Mouse (Mus musculus) midbrain, postnatal 0 days (tissue): ENCODE data around the gene Doc2a. TPM values are rescaled to one million over a fixed set of nuclear protein-coding genes. Genes with fewer than 3 reads are reported as not detected.

Experiments used
- ATAC-seq: fragments of 200-750 bp; cut with Nextera tagmentation; 2 replicates; pipeline ENCODE4 v1.8.0; 2017; ENCODE audit warnings: moderate number of reproducible peaks, mild to moderate bottlenecking, moderate TSS enrichment, moderate library complexity; ENCODE audit not compliant: low FRiP score
- DNase-seq: peaks from one replicate; pipeline ENCODE4 v3.0.0-alpha.2; 2015; ENCODE audit warnings: low spot score
- H3K27ac ChIP-seq: fragments of 300-500 bp; sonication (generic); 2 replicates; pipeline ENCODE4 v1.5.1; 2014; ENCODE audit warnings: low read depth, mild to moderate bottlenecking, low read length, mixed read lengths
- H3K27me3 ChIP-seq: fragments of 300-500 bp; sonication (generic); 2 replicates; pipeline ENCODE4 v1.6.1; 2014; ENCODE audit warnings: low read length, control low read depth, mixed read lengths; ENCODE audit not compliant: insufficient read depth
- H3K36me3 ChIP-seq: fragments of 300-500 bp; sonication (generic); 2 replicates; pipeline ENCODE4 v1.6.1; 2014; ENCODE audit warnings: low read length, control low read depth, mixed read lengths; ENCODE audit not compliant: insufficient read depth
- H3K4me1 ChIP-seq: fragments of 300-500 bp; sonication (generic); 2 replicates; pipeline ENCODE4 v1.6.1; 2014; ENCODE audit warnings: mild to moderate bottlenecking, control low read depth, antibody characterized with exemption, low read length, mixed read lengths; ENCODE audit not compliant: insufficient read depth
- H3K4me2 ChIP-seq: fragments of 300-500 bp; sonication (generic); 2 replicates; pipeline ENCODE4 v1.6.1; 2014; ENCODE audit warnings: low read depth, mild to moderate bottlenecking, low read length, mixed read lengths; ENCODE audit not compliant: poor library complexity, severe bottlenecking
- H3K4me3 ChIP-seq: fragments of 300-500 bp; sonication (generic); 2 replicates; pipeline ENCODE4 v1.5.1; 2014; ENCODE audit warnings: low read depth, mild to moderate bottlenecking, low read length, moderate library complexity
- H3K9ac ChIP-seq: fragments of 300-500 bp; sonication (generic); replicated peaks from 2 replicates; pipeline ENCODE4 v1.6.1; 2014; ENCODE audit warnings: mild to moderate bottlenecking, low read length, moderate library complexity, mixed read lengths; ENCODE audit not compliant: poor library complexity, severe bottlenecking
- H3K9me3 ChIP-seq: fragments of 300-500 bp; sonication (generic); 2 replicates; pipeline ENCODE4 v1.6.1; 2016; ENCODE audit warnings: low read length, control low read depth
- CTCF ChIP-seq: IDR thresholded peaks from 2 replicates; pipeline ENCODE4 v1.5.1; 2016; ENCODE audit warnings: antibody characterized with exemption, mild to moderate bottlenecking
- WGBS: fragments of 180-500 bp; shearing (Covaris S2); extraction: QIAGEN DNeasy Blood & Tissue Kit; methylation state at CpG from one replicate; pipeline ENCODE4 v1.1.7; 2014; 5-methylcytosine and 5-hydroxymethylcytosine counted together
- polyA plus RNA-seq: library from polyadenylated mRNA; unstranded; fragments of >200 nt; fragmentation: Nextera tagmentation; extraction: Ambion mirVana; gene quantifications from 2 replicates; pipeline ENCODE4 v1.2.1, GENCODE M21; 2015
- total RNA-seq: library from RNA; depleted of rRNA; stranded (reverse); fragments of >200 nt; gene quantifications from 2 replicates; pipeline ENCODE4 v1.2.3, GENCODE M21; 2014

The Doc2a gene
- total and polyA plus RNA-seq, 2 experiments from 2014 or later, result 36.3 to 64.1 TPM

DNA sequence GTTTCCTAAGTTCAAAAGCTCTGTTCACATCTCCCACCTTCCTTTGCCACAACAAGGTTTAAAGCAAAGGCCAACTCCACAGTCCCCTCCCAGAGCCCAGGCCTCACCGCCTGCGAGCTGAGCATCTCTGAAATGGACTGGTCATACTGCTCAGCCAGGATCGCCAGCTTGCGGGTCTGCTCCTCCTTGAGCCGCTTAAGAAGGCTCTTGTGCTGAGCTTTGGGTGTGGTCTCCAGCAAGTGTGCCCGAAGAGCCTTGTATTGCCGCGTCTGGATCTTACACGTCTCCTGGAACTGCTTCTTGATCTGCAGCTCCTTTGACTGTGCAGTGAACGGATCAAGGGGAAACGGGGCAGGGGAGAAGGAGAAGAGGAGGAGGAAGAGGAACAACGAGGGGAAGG is 20.8 kb downstream of the Doc2a start:
- 86% methylated on average over 12 of the region's 12 CpGs for WGBS
- TF ChIP-seq CTCF, result no peak

DNA sequence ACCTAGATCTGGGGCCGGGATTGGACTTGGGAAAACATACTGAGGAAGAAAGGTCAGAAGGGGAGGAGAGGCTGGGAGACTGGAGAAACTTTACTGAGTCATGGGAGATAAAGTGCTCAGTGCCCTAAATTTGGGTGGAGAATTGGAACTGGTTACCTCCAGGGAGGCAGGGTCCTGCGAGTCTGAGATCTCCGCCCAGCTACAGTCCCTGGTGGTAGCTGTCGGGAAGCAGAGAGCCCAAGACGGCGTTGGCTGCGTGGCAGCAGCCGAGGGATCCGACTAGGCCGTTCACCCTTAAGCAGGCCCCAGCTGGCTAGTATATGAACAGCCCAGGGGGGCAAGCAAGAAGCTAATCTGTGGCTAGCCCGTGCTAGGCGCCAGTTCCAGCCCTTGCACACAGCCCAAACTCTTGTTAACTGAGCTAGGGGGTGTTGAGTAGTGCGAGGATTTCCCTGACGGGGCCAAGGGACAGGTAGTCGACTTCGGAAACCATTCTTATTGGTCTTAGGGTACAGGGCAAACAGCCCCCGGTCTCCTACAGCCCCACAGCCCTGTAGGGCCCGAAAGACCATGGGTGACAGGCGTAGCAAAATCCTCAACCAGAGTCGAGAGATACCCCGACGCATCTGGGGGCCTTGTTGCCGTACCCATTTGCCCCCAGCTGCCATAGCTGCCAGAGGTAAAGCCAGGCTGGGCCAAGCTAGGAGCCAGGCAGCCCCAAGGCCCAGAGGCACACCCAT is 22.7 kb downstream of the Doc2a start:
- H3K9me3 ChIP-seq, result no peaks in the 10 kb centered on the region
- H3K4me1 ChIP-seq, result no peaks in the 10 kb centered on the region
- no peaks in the 10 kb centered on the region for H3K27me3 ChIP-seq
- DNase-seq, result no peak
- WGBS, result 91% methylated on average over 23 of the region's 23 CpGs
- no peak overlapping the region for H3K27ac ChIP-seq
- no peak overlapping the region for H3K4me3 ChIP-seq
- H3K36me3 ChIP-seq, result peaks cover 96% of the 10 kb centered on the region
- no peak overlapping the region for H3K9ac ChIP-seq
- H3K4me2 ChIP-seq, result no peak overlapping the region
- no peak for ATAC-seq
- no peak for TF ChIP-seq CTCF

More for the DNA sequence above, 20.8 kb downstream of the Doc2a start:
- Histone ChIP-seq H3K4me3 (no peak overlapping the region), H3K36me3 (peaks cover 87% of the 10 kb centered on the region), H3K27ac (no peak overlapping the region), H3K9me3 (no peaks in the 10 kb centered on the region), H3K4me2 (no peak overlapping the region), H3K9ac (no peak overlapping the region), H3K4me1 (peaks cover 7% of the 10 kb centered on the region; the same call in 1 of the 2 replicates), H3K27me3 (no peaks in the 10 kb centered on the region)
- no peak for ATAC-seq
- DNase-seq, result no peak

DNA sequence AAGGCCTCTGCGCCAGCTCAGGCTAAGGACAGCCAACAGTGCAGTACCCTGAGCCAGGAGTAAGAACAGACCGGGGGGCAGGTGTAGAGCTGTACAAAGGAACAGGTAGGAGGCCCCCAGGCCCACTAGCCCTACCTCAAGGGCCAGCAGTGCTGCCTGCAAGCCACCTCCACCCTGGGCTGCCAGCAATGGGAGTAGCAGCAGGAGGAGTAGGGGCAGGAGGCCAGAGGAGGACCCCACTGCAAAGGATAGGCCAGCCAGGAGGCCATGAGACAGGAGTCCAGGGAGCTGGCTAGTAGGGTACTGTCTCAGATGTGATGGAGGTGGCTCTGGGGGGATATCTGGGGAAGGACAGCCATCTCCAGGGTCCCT is 23.3 kb downstream of the Doc2a start:
- Histone ChIP-seq H3K4me1 (no peaks in the 10 kb centered on the region), H3K4me3 (no peak overlapping the region), H3K9me3 (no peaks in the 10 kb centered on the region), H3K27me3 (no peaks in the 10 kb centered on the region), H3K36me3 (peaks cover 96% of the 10 kb centered on the region), H3K4me2 (no peak overlapping the region), H3K9ac (no peak overlapping the region), H3K27ac (no peak overlapping the region)
- 96% methylated on average over 2 of the region's 2 CpGs for WGBS
- TF ChIP-seq CTCF, result no peak
- ATAC-seq (0 out of 2 replicates have a peak, but pooled peaks have one; percentile 27), DNase-seq (no peak)

DNA sequence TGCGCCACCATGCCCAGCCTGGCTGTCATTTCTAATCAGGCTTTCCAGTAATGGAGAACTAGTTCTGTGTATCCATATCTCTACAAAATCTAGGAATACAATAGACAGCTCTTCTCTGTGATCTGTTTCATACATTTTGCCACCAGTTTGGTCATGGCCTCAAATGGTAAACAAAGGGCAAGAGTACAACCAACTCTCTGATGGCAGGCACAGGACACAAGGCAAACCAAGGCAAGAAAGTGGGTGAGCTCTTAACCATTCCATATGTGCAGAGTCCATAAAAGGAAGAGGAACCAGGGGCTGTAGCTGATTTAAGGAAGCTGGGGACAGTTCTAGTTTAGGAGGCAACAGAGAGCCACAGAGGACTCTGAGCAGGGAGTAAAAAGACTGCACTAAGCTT is 30.0 kb downstream of the Doc2a start:
- 92% methylated on average over 1 of the region's 1 CpGs for WGBS
- no peak for TF ChIP-seq CTCF
- DNase-seq, result no peak

DNA sequence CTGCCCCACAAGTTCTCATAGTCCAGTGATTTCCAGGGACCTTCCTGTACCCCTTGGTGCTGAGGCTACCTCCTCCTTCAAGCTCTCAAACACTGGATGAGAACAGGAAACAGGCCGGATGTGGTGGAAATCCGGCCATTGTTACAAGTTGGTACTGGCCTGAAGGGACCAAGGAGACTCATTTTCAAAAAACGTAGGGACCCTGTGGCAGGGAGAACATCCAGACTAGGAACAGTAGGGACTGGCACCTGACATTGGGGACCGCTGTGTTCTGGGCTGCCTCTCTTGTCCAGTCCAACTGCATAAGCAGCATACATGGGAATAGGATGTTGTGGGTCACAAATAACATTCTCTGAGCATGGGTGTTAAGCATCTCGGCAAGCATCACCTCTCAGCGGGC is 33.8 kb downstream of the Doc2a start:
- Histone ChIP-seq H3K27ac (no peak overlapping the region), H3K4me3 (no peak overlapping the region)

More for the DNA sequence above, 30.0 kb downstream of the Doc2a start:
- Histone ChIP-seq H3K4me1 (peaks cover 9% of the 10 kb centered on the region), H3K4me3 (no peak overlapping the region), H3K9me3 (no peaks in the 10 kb centered on the region), H3K36me3 (peaks cover 73% of the 10 kb centered on the region), H3K27ac (no peak overlapping the region), H3K9ac (no peak overlapping the region), H3K4me2 (no peak overlapping the region), H3K27me3 (no peaks in the 10 kb centered on the region)
- ATAC-seq, result no peak

GRCm38 (mm10) chr7:126883731-126884181 is 36.5 kb downstream of the Doc2a start:
- TF ChIP-seq CTCF, result no peak; the same call in 1 of the 2 replicates

More for the DNA sequence above, 33.8 kb downstream of the Doc2a start:
- TF ChIP-seq CTCF, result no peak
- 84% methylated on average over 6 of the region's 6 CpGs for WGBS
- Histone ChIP-seq H3K36me3 (peaks cover 35% of the 10 kb centered on the region), H3K9me3 (no peaks in the 10 kb centered on the region), H3K27me3 (no peaks in the 10 kb centered on the region), H3K4me1 (peaks cover 9% of the 10 kb centered on the region), H3K9ac (peak overlapping the region; percentile 55; the same call in 1 of the 2 replicates), H3K4me2 (peak overlapping the region; percentile 99; the same call in 1 of the 2 replicates)
- DNase-seq (no peak), ATAC-seq (no peak)

More at GRCm38 (mm10) chr7:126883731-126884181, 36.5 kb downstream of the Doc2a start:
- peaks cover 16% of the 10 kb centered on the region for H3K36me3 ChIP-seq
- peak overlapping the region; percentile 90 for H3K27ac ChIP-seq
- no peaks in the 10 kb centered on the region for H3K27me3 ChIP-seq
- peak; percentile 15 for DNase-seq
- H3K4me1 ChIP-seq, result peaks cover 9% of the 10 kb centered on the region
- peak overlapping the region; percentile 84 for H3K9ac ChIP-seq
- 0% methylated on average over 15 of the region's 15 CpGs for WGBS
- ATAC-seq, result no peak; the same call in 1 of the 2 replicates
- no peaks in the 10 kb centered on the region for H3K9me3 ChIP-seq
- H3K4me2 ChIP-seq, result peak overlapping the region; percentile 99
- H3K4me3 ChIP-seq, result peak overlapping the region; percentile 74
